Mouse (Mus musculus) layer of hippocampus, adult 18-20 months (tissue): ENCODE measurements around the gene Tmem259. TPM values are rescaled to one million over a fixed set of nuclear protein-coding genes. Genes with fewer than 3 reads are reported as not detected.

Source experiments
- total RNA-seq, 2 experiments: library from RNA; stranded (reverse); gene quantifications; 2 replicates each; pipeline ENCODE4 v1.2.3; 2021

Gene Tmem259
- total RNA-seq, 2 experiments from 2014 or later = 118 to 123 TPM

Other genes starting within 250 kb of the Tmem259 start
- gene Polrmt, start 237.7 kb downstream of the Tmem259 start, total RNA-seq = 10 to 100 TPM; 42.4 to 51.3 TPM
- gene Fgf22, start 229.3 kb downstream of the Tmem259 start, total RNA-seq = 1 to 10 TPM; 1.5 to 2.2 TPM
- gene Rnf126, start 217.4 kb downstream of the Tmem259 start, total RNA-seq = 10 to 100 TPM; 84.9 to 87.3 TPM
- 1 to 10 TPM; 1.8 to 2.5 TPM for gene Fstl3, start 207.1 kb downstream of the Tmem259 start, total RNA-seq
- under 1 TPM; 0.61 to 0.89 TPM for gene Prss57, start 193.4 kb downstream of the Tmem259 start, total RNA-seq
- 100 to 1,000 TPM; 293 to 314 TPM for gene Palm, start 190.8 kb downstream of the Tmem259 start, total RNA-seq
- gene Misp, start 163.3 kb downstream of the Tmem259 start, total RNA-seq = 1 to 10 TPM in 1 of 2 experiments, under 1 TPM in 1; 0.54 to 1.3 TPM
- gene Ptbp1, start 129.9 kb downstream of the Tmem259 start, total RNA-seq = 10 to 100 TPM; 48.8 to 58.4 TPM
- 1 to 10 TPM in 1 of 2 experiments, under 1 TPM in 1; 0.94 to 2.0 TPM for gene Prtn3, start 109.9 kb downstream of the Tmem259 start, total RNA-seq
- 10 to 100 TPM; 30.6 to 34.4 TPM for gene Plppr3, start 109.7 kb downstream of the Tmem259 start, total RNA-seq
- not detected for gene Elane, start 98.1 kb downstream of the Tmem259 start, total RNA-seq
- not detected for gene Cfd, start 93.5 kb downstream of the Tmem259 start, total RNA-seq
- 10 to 100 TPM; 53.8 to 55.2 TPM for gene Med16, start 75.4 kb downstream of the Tmem259 start, total RNA-seq
- not detected for gene Gm26602, start 73.5 kb downstream of the Tmem259 start, total RNA-seq
- 1 to 10 TPM; 6.7 to 7.8 TPM for gene Kiss1r, start 67.4 kb downstream of the Tmem259 start, total RNA-seq
- gene R3hdm4, start 63.1 kb downstream of the Tmem259 start, total RNA-seq = 100 to 1,000 TPM; 366 to 401 TPM
- 1 to 10 TPM; 5.5 to 5.8 TPM for gene Arid3a, start 57.3 kb downstream of the Tmem259 start, total RNA-seq
- 10 to 100 TPM; 40.3 to 42.1 TPM for gene Wdr18, start 24.2 kb downstream of the Tmem259 start, total RNA-seq
- gene Grin3b, start 13.6 kb downstream of the Tmem259 start, total RNA-seq = under 1 TPM in 1 of 2 experiments, not detected in 1; 0.15 TPM
- gene Cnn2, start 4.3 kb upstream of the Tmem259 start, total RNA-seq = 1 to 10 TPM; 3.6 to 5.2 TPM
- gene Abca7, start 12.2 kb upstream of the Tmem259 start, total RNA-seq = 10 to 100 TPM; 10.2 to 12.0 TPM
- gene Arhgap45, start 32.3 kb upstream of the Tmem259 start, total RNA-seq = 1 to 10 TPM; 4.1 to 4.2 TPM
- 10 to 100 TPM; 88.2 to 93.9 TPM for gene Polr2e, start 55.5 kb upstream of the Tmem259 start, total RNA-seq
- gene Gpx4, start 62.8 kb upstream of the Tmem259 start, total RNA-seq = 100 to 1,000 TPM; 509 to 545 TPM
- 10 to 100 TPM; 16.3 to 16.9 TPM for gene Sbno2, start 121.2 kb upstream of the Tmem259 start, total RNA-seq
- gene Stk11, start 131.5 kb upstream of the Tmem259 start, total RNA-seq = 100 to 1,000 TPM; 101 to 102 TPM
- gene Atp5d, start 154.3 kb upstream of the Tmem259 start, total RNA-seq = 100 to 1,000 TPM; 354 to 359 TPM
- 100 to 1,000 TPM; 362 to 363 TPM for gene Cbarp, start 156.5 kb upstream of the Tmem259 start, total RNA-seq
- gene Midn, start 163.9 kb upstream of the Tmem259 start, total RNA-seq = 10 to 100 TPM; 59.4 to 68.4 TPM
- 10 to 100 TPM; 60.7 to 76.4 TPM for gene Cirbp, start 181.7 kb upstream of the Tmem259 start, total RNA-seq
- 1 to 10 TPM; 6.4 to 6.5 TPM for gene 1600002K03Rik, start 188.6 kb upstream of the Tmem259 start, total RNA-seq
- gene Efna2, start 195.2 kb upstream of the Tmem259 start, total RNA-seq = 10 to 100 TPM in 1 of 2 experiments, 1 to 10 TPM in 1; 8.9 to 10.1 TPM
- 10 to 100 TPM; 37.4 to 45.1 TPM for gene Mum1, start 242.1 kb upstream of the Tmem259 start, total RNA-seq